Mouse (Mus musculus): ENCODE data around the gene Grm3. TPM values are rescaled to one million over a fixed set of nuclear protein-coding genes. Genes with fewer than 3 reads are reported as not detected.

Grm3 gene
- polyA plus RNA-seq, 1 experiment: not detected

DNA sequence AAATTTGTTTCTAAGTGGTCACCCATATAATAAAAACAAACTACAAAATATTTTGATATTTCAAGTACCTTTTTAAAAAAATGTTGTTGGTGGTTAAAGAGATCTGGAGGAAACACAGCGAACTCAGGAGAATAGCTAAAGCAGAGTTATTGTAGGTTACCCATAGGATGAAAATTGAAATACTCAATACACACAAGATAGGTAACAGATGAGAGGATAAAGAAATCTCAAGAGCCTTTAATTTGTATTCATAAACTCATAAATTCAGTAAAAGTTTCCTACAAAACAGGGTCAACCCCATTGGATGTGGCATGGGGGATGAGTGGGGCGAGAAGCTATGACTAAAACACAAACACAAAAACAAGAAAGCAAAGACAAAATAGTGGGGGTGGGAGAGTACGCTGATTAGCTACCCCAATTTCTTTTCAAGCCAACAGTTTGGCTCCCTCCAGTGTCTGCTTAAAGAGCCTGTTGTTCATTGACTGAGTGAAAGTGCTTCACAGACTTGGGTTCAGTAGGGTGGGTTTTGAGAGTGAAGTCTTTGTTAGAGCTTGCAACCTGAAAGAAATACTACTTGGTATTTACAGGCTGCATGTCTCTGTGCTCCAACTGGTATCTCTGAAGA, 21.5 kb downstream of the Grm3 start:
- Histone ChIP-seq H3K4me3 (no peak overlapping the region), H3ac (ENCODE audit: control insufficient read depth, insufficient read length) (no peak overlapping the region), H3K79me2 (ENCODE audit: control insufficient read depth, insufficient read depth) (no peaks in the 10 kb centered on the region), H3K36me3 (ENCODE audit: control insufficient read depth, insufficient read depth) (no peaks in the 10 kb centered on the region), H3K4me2 (ENCODE audit: low read depth) (no peak overlapping the region), H3K27me3 (ENCODE audit: control insufficient read depth, insufficient read depth, insufficient read length) (no peaks in the 10 kb centered on the region)
- TF ChIP-seq MAX (IDR thresholded peaks at IDR 0.05; ENCODE audit: low read depth) (no peak), TCF3 (IDR thresholded peaks at IDR 0.05; ENCODE audit: insufficient read length, low read depth) (no peak), MYOD1 (IDR thresholded peaks at IDR 0.05; ENCODE audit: control insufficient read depth in 1 of 3, insufficient read length in 2 of 3, low read depth in 2 of 3) (no peak), POLR2A (IDR thresholded peaks at IDR 0.05; ENCODE audit: insufficient read length, low read depth) (no peak), CEBPB (IDR thresholded peaks at IDR 0.05; ENCODE audit: insufficient read depth, poor library complexity, severe bottlenecking) (no peak), SRF (IDR thresholded peaks at IDR 0.05; ENCODE audit: control insufficient read depth, insufficient read length, low read depth) (no peak), REST (IDR thresholded peaks at IDR 0.05; ENCODE audit: insufficient read depth, insufficient read length) (no peak), POLR2AphosphoS2 (IDR thresholded peaks at IDR 0.05; ENCODE audit: insufficient read length, low read depth) (no peak), TCF12 (IDR thresholded peaks at IDR 0.05; ENCODE audit: insufficient read depth, poor library complexity, severe bottlenecking) (no peak), E2F4 (IDR thresholded peaks at IDR 0.05; ENCODE audit: insufficient read depth) (no peak), USF1 (IDR thresholded peaks at IDR 0.05; ENCODE audit: low read depth) (no peak)

- Histone ChIP-seq H3ac (ENCODE audit: control insufficient read depth, insufficient read length) (no peak overlapping the region), H3K36me3 (ENCODE audit: control insufficient read depth, insufficient read depth) (no peaks in the 10 kb centered on the region), H3K4me3 (no peak overlapping the region), H3K27me3 (ENCODE audit: control insufficient read depth, insufficient read depth, insufficient read length) (no peaks in the 10 kb centered on the region), H3K4me2 (ENCODE audit: low read depth) (no peak overlapping the region), H3K79me2 (ENCODE audit: control insufficient read depth, insufficient read depth) (no peaks in the 10 kb centered on the region)
- TF ChIP-seq USF1 (IDR thresholded peaks at IDR 0.05; ENCODE audit: low read depth): no peak
- TF ChIP-seq TCF3 (IDR thresholded peaks at IDR 0.05; ENCODE audit: insufficient read length, low read depth): no peak
- TF ChIP-seq CEBPB (IDR thresholded peaks at IDR 0.05; ENCODE audit: insufficient read depth, poor library complexity, severe bottlenecking): no peak
- no peak for TF ChIP-seq MYOD1 (IDR thresholded peaks at IDR 0.05; ENCODE audit: control insufficient read depth in 1 of 3, insufficient read length in 2 of 3, low read depth in 2 of 3)
Observed at GRCm38 (mm10) chr5:9702656-9703384, 22.1 kb downstream of the Grm3 start.

- Histone ChIP-seq H3K4me2 (ENCODE audit: low read depth) (no peak overlapping the region), H3K79me2 (ENCODE audit: control insufficient read depth, insufficient read depth) (no peaks in the 10 kb centered on the region), H3K4me3 (no peak overlapping the region), H3K36me3 (ENCODE audit: control insufficient read depth, insufficient read depth) (no peaks in the 10 kb centered on the region), H3K27me3 (ENCODE audit: control insufficient read depth, insufficient read depth, insufficient read length) (no peaks in the 10 kb centered on the region), H3ac (ENCODE audit: control insufficient read depth, insufficient read length) (no peak overlapping the region)
- TF ChIP-seq MYOG (IDR thresholded peaks at IDR 0.05; ENCODE audit: control insufficient read depth in 1 of 3, insufficient read depth in 1 of 3, insufficient read length in 2 of 3, low read depth in 2 of 3): no peak
- no peak for TF ChIP-seq REST (IDR thresholded peaks at IDR 0.05; ENCODE audit: insufficient read depth, insufficient read length)
- no peak for TF ChIP-seq POLR2AphosphoS2 (IDR thresholded peaks at IDR 0.05; ENCODE audit: insufficient read length, low read depth)
Observed at GRCm38 (mm10) chr5:9692333-9692732, 32.6 kb downstream of the Grm3 start.

- H3K79me2 ChIP-seq (ENCODE audit: control insufficient read depth, insufficient read depth): no peaks in the 10 kb centered on the region
- no peak overlapping the region for H3K4me2 ChIP-seq (ENCODE audit: low read depth)
- TF ChIP-seq MYOG (IDR thresholded peaks at IDR 0.05; ENCODE audit: control insufficient read depth in 1 of 3, insufficient read depth in 1 of 3, insufficient read length in 2 of 3, low read depth in 2 of 3) (no peak), POLR2AphosphoS2 (IDR thresholded peaks at IDR 0.05; ENCODE audit: insufficient read length, low read depth) (no peak), CEBPB (IDR thresholded peaks at IDR 0.05; ENCODE audit: insufficient read depth, poor library complexity, severe bottlenecking) (no peak), TCF3 (IDR thresholded peaks at IDR 0.05; ENCODE audit: insufficient read length, low read depth) (no peak), E2F4 (IDR thresholded peaks at IDR 0.05; ENCODE audit: insufficient read depth) (no peak), MAX (IDR thresholded peaks at IDR 0.05; ENCODE audit: low read depth) (no peak), MYOD1 (IDR thresholded peaks at IDR 0.05; ENCODE audit: control insufficient read depth in 1 of 3, insufficient read length in 2 of 3, low read depth in 2 of 3) (no peak)
- no peak overlapping the region for H3K4me3 ChIP-seq
- no peaks in the 10 kb centered on the region for H3K36me3 ChIP-seq (ENCODE audit: control insufficient read depth, insufficient read depth)
- no peak overlapping the region for H3ac ChIP-seq (ENCODE audit: control insufficient read depth, insufficient read length)
- no peaks in the 10 kb centered on the region for H3K27me3 ChIP-seq (ENCODE audit: control insufficient read depth, insufficient read depth, insufficient read length)
Observed at GRCm38 (mm10) chr5:9690599-9691242, 34.2 kb downstream of the Grm3 start.

DNA sequence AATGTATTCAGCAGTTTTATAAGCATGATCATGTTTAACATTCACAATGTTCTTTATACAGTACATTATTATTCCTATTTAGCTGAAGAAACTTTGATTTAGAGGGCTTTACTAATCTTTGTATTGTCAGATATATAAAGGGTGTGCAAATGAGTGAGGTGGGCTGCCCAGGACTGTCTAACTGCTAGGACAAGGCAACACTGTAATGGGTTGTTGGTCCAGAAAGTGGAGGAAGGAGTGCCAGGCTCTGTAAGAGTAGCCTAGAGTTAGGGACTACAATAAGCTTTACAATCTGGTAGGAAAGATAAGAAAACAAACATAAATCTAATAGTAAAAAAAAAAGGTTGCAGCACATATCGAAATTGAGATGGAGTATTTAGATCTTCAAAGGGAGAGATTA, 34.8 kb downstream of the Grm3 start:
- no peak for TF ChIP-seq POLR2AphosphoS2 (IDR thresholded peaks at IDR 0.05; ENCODE audit: insufficient read length, low read depth)
- no peak for TF ChIP-seq TCF12 (IDR thresholded peaks at IDR 0.05; ENCODE audit: insufficient read depth, poor library complexity, severe bottlenecking)
- TF ChIP-seq MYOD1 (IDR thresholded peaks at IDR 0.05; ENCODE audit: control insufficient read depth in 1 of 3, insufficient read length in 2 of 3, low read depth in 2 of 3): no peak
- Histone ChIP-seq H3K4me2 (ENCODE audit: low read depth) (no peak overlapping the region), H3ac (ENCODE audit: control insufficient read depth, insufficient read length) (no peak overlapping the region), H3K79me2 (ENCODE audit: control insufficient read depth, insufficient read depth) (no peaks in the 10 kb centered on the region), H3K4me3 (no peak overlapping the region), H3K36me3 (ENCODE audit: control insufficient read depth, insufficient read depth) (no peaks in the 10 kb centered on the region), H3K27me3 (ENCODE audit: control insufficient read depth, insufficient read depth, insufficient read length) (no peaks in the 10 kb centered on the region)
